Mouse (Mus musculus): ENCODE measurements around the gene Pde6h. TPM values are rescaled to one million over a fixed set of nuclear protein-coding genes. Genes with fewer than 3 reads are reported as not detected.
"Not testable (repeated sequence)": the region's sequence is repeated elsewhere in the genome, so short reads cannot be mapped to it uniquely, and the experiment has no call there.

Pde6h gene
- total RNA-seq (2021), result 1 to 10 TPM in 1 of 2 experiments, under 1 TPM in 1; 0.50 to 1.0 TPM

GRCm38 (mm10) chr6:136923532-136923931 lies at the start of gene Pde6h:
Gene Pde6h (plus strand): TSS chr6:136923832.
- DNase-seq, result no peak
- intact Hi-C loops (cut with DNase I), result no loop called here

- peak; percentile 13 for DNase-seq
- intact Hi-C loops (cut with DNase I), result no loop called here
Observed at GRCm38 (mm10) chr6:136874599-136874998, 49.0 kb upstream of the Pde6h start.

- intact Hi-C loops (cut with DNase I), result no loop called here
- no peak for DNase-seq
Observed at GRCm38 (mm10) chr6:136875670-136876069, 48.0 kb upstream of the Pde6h start, which contains the start of gene Mgp. Gene Mgp (minus strand): TSS chr6:136875823.

GRCm38 (mm10) chr6:136881678-136882077 lies 42.0 kb upstream of the Pde6h start:
- intact Hi-C loops (cut with DNase I), result loop anchor here (5.0 kb wide), 1 partner anchor 36 kb away; no protein-coding TSS in a partner anchor

GRCm38 (mm10) chr6:136883431-136883915 lies 40.2 kb upstream of the Pde6h start:
- intact Hi-C loops (cut with DNase I), result loop anchor here (5.0 kb wide), 1 partner anchor 34 kb away; no protein-coding TSS in a partner anchor

More at GRCm38 (mm10) chr6:136881678-136882077, 42.0 kb upstream of the Pde6h start:
- no peak for DNase-seq

GRCm38 (mm10) chr6:136883961-136884360 lies 39.7 kb upstream of the Pde6h start:
- DNase-seq, result no peak
- intact Hi-C loops (cut with DNase I), result loop anchor here (5.0 kb wide), 1 partner anchor 33 kb away; no protein-coding TSS in a partner anchor

More at GRCm38 (mm10) chr6:136883431-136883915, 40.2 kb upstream of the Pde6h start:
- DNase-seq, result no peak

GRCm38 (mm10) chr6:136884766-136885165 lies 38.9 kb upstream of the Pde6h start:
- DNase-seq, result not testable (repeated sequence)
- intact Hi-C loops (cut with DNase I), result loop anchor here (5.0 kb wide), 1 partner anchor 33 kb away; no protein-coding TSS in a partner anchor

- intact Hi-C loops (cut with DNase I), result no loop called here
- DNase-seq, result no peak
Observed at GRCm38 (mm10) chr6:136887854-136888253, 35.8 kb upstream of the Pde6h start.

GRCm38 (mm10) chr6:136889067-136889466 lies 34.6 kb upstream of the Pde6h start:
- intact Hi-C loops (cut with DNase I), result no loop called here
- no peak for DNase-seq

GRCm38 (mm10) chr6:136889554-136889953 lies 34.1 kb upstream of the Pde6h start:
- DNase-seq, result no peak
- intact Hi-C loops (cut with DNase I), result no loop called here

GRCm38 (mm10) chr6:136892002-136892401 lies 31.6 kb upstream of the Pde6h start:
- intact Hi-C loops (cut with DNase I), result no loop called here
- no peak for DNase-seq

GRCm38 (mm10) chr6:136894532-136895339 lies 28.9 kb upstream of the Pde6h start:
- intact Hi-C loops (cut with DNase I), result no loop called here
- no peak for DNase-seq

- DNase-seq, result no peak
- intact Hi-C loops (cut with DNase I), result no loop called here
Observed at GRCm38 (mm10) chr6:136897789-136898188, 25.8 kb upstream of the Pde6h start.

- intact Hi-C loops (cut with DNase I), result no loop called here
- DNase-seq, result no peak
Observed at GRCm38 (mm10) chr6:136898222-136898621, 25.4 kb upstream of the Pde6h start.

GRCm38 (mm10) chr6:136898954-136899353 lies 24.7 kb upstream of the Pde6h start:
- no peak for DNase-seq
- intact Hi-C loops (cut with DNase I), result no loop called here

- intact Hi-C loops (cut with DNase I), result no loop called here
- DNase-seq, result no peak
Observed at GRCm38 (mm10) chr6:136900369-136901009, 23.1 kb upstream of the Pde6h start.

- intact Hi-C loops (cut with DNase I), result no loop called here
- DNase-seq, result no peak
Observed at GRCm38 (mm10) chr6:136901010-136901409, 22.6 kb upstream of the Pde6h start.

- intact Hi-C loops (cut with DNase I), result no loop called here
- DNase-seq, result no peak
Observed at GRCm38 (mm10) chr6:136902527-136902926, 21.1 kb upstream of the Pde6h start.

- DNase-seq, result no peak
- intact Hi-C loops (cut with DNase I), result no loop called here
Observed at GRCm38 (mm10) chr6:136903885-136904470, 19.7 kb upstream of the Pde6h start.

GRCm38 (mm10) chr6:136906283-136906936 lies 17.2 kb upstream of the Pde6h start:
- DNase-seq, result no peak
- intact Hi-C loops (cut with DNase I), result no loop called here

GRCm38 (mm10) chr6:136906937-136907293 lies 16.7 kb upstream of the Pde6h start:
- intact Hi-C loops (cut with DNase I), result no loop called here
- DNase-seq, result no peak
